Comparison of ENCODE assay signal across 8 mouse cellular contexts in the genomic region with DNA sequence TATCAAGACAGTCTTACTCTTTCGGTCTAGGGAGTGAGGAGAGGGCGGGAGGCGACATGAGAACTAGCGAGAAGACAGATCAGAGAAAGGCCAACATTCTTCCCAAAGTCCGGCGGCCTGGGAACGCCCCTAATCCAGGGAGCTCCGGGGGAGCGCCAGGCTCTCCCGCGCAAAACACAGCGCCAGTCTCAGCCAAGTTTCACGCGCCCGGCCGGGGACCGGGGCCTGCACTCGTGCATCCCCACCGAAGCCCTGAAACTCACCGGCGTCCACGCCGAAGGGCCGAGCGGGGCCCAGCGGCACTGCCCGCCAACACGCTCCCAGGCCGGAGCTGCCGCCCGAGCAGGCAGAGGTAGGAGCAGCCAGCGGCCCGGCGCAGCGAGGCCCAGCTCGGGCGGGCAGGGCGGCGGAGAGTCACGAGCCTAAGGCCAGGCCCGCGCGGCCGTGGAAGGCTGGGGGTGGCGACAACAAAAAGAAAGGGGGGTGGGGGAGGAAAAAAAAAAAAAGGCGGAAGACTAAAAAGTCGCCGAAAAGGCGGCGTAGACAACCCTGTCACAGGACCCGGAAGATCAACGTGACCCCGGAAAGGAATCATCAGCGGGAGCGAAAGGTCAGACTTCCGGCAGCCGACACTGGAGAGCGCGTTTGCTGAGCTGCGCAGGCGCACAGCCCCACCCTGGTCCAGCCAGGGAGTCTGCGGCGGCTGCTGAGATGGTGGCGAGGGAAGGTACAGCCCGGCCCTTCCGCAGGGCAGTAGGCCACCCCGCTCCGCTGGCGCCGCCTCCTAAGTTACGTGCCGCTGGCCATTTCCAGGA. TPM values are rescaled to one million over a fixed set of nuclear protein-coding genes. Genes with fewer than 3 reads are reported as not detected.
DNase-seq lines count a peak whose midpoint lies in the region; ATAC-seq and TF ChIP-seq lines count a peak whose summit lies in the region.

A gene (minus strand): TSS at position 555 of the 815 bp plus-strand sequence.

- no peaks in the 10 kb centered on the region for H3K27me3 ChIP-seq in heart, embryonic 12.5 days (replicated peaks)
- no peaks in the 10 kb centered on the region for H3K27me3 ChIP-seq in kidney, postnatal 0 days (ENCODE audit: insufficient read depth, low read length)
- H3K27me3 ChIP-seq in liver, embryonic 11.5 days (replicated peaks; ENCODE audit: control insufficient read depth, insufficient read depth, low read length): no peaks in the 10 kb centered on the region
- no peaks in the 10 kb centered on the region for H3K27me3 ChIP-seq in stomach, embryonic 14.5 days (ENCODE audit: control insufficient read depth, insufficient read depth, low read length)

- peaks cover 13% of the 10 kb centered on the region for H3K4me1 ChIP-seq in heart, embryonic 12.5 days (replicated peaks)
- H3K4me1 ChIP-seq in kidney, postnatal 0 days (replicated peaks; ENCODE audit: insufficient read depth, low read length): no peaks in the 10 kb centered on the region
- peaks cover 14% of the 10 kb centered on the region; the same call in 1 of the 2 replicates for H3K4me1 ChIP-seq in liver, embryonic 11.5 days (replicated peaks; ENCODE audit: control insufficient read depth, insufficient read depth, low read length)
- peaks cover 12% of the 10 kb centered on the region for H3K4me1 ChIP-seq in stomach, embryonic 14.5 days (ENCODE audit: control insufficient read depth, insufficient read depth, low read length)

- DNase-seq in CD4-positive helper T cell, adult 2 months (ENCODE audit: low read depth, low spot score): peak; percentile 95
- DNase-seq in brain, embryonic 18.5 days (ENCODE audit: low read depth, low spot score): peak; percentile 90
- DNase-seq in kidney, postnatal 0 days (ENCODE audit: low spot score): peak; percentile 98
- DNase-seq in liver, embryonic 11.5 days (ENCODE audit: low spot score): peak; percentile 91
- peak; percentile 95 for DNase-seq in naive thymus-derived CD4-positive, alpha-beta T cell, adult 2 months (ENCODE audit: low read depth)

- no peaks in the 10 kb centered on the region for H3K9me3 ChIP-seq in heart, embryonic 12.5 days (replicated peaks)
- H3K9me3 ChIP-seq in kidney, postnatal 0 days (replicated peaks; ENCODE audit: low read length): no peaks in the 10 kb centered on the region
- no peaks in the 10 kb centered on the region for H3K9me3 ChIP-seq in liver, embryonic 11.5 days (ENCODE audit: control insufficient read depth, low read length)
- no peaks in the 10 kb centered on the region for H3K9me3 ChIP-seq in stomach, embryonic 14.5 days (ENCODE audit: control insufficient read depth, low read depth, low read length)

- ATAC-seq in erythroid progenitor cell, adult 5-6 weeks (replicated peaks; ENCODE audit: low FRiP score, poor library complexity, severe bottlenecking): peak; percentile 99
- ATAC-seq in heart, embryonic 12.5 days (ENCODE audit: insufficient number of reproducible peaks, low FRiP score): peak; percentile 99
- peak; percentile 100 for ATAC-seq in kidney, postnatal 0 days (replicated peaks; ENCODE audit: low FRiP score, low read depth)
- ATAC-seq in liver, embryonic 11.5 days (replicated peaks; ENCODE audit: low FRiP score): peak; percentile 99
- peak; percentile 99 for ATAC-seq in stomach, embryonic 14.5 days (ENCODE audit: insufficient number of reproducible peaks, insufficient read depth, low FRiP score, low read depth)

- peak within 1 kb of the TSS; percentile 66 for H3K4me2 ChIP-seq in heart, embryonic 12.5 days
- H3K4me2 ChIP-seq in kidney, postnatal 0 days (ENCODE audit: low read length): peak within 1 kb of the TSS; percentile 65
- peak within 1 kb of the TSS; percentile 83 for H3K4me2 ChIP-seq in liver, embryonic 11.5 days
- peak within 1 kb of the TSS; percentile 60 for H3K4me2 ChIP-seq in stomach, embryonic 14.5 days (replicated peaks; ENCODE audit: low read depth, low read length)

- peaks cover 3% of the 10 kb centered on the region for H3K36me3 ChIP-seq in heart, embryonic 12.5 days
- H3K36me3 ChIP-seq in kidney, postnatal 0 days (ENCODE audit: insufficient read depth, low read length): no peaks in the 10 kb centered on the region
- no peaks in the 10 kb centered on the region for H3K36me3 ChIP-seq in liver, embryonic 11.5 days (ENCODE audit: control insufficient read depth, insufficient read depth, low read length)
- no peaks in the 10 kb centered on the region for H3K36me3 ChIP-seq in stomach, embryonic 14.5 days (ENCODE audit: control insufficient read depth, insufficient read depth, low read length)

- H3K9ac ChIP-seq in heart, embryonic 12.5 days: peak within 1 kb of the TSS; percentile 99
- peak within 1 kb of the TSS; percentile 95 for H3K9ac ChIP-seq in kidney, postnatal 0 days (ENCODE audit: low read depth, low read length)
- peak within 1 kb of the TSS; percentile 98 for H3K9ac ChIP-seq in liver, embryonic 11.5 days (ENCODE audit: low read depth, low read length)
- peak within 1 kb of the TSS; percentile 92 for H3K9ac ChIP-seq in stomach, embryonic 14.5 days (replicated peaks; ENCODE audit: low read depth, low read length)

- under 1% methylated on average over 71 of the region's 72 CpGs for WGBS in heart, embryonic 12.5 days
- WGBS in kidney, postnatal 0 days: under 1% methylated on average over 70 of the region's 72 CpGs
- WGBS in liver, embryonic 11.5 days: under 1% methylated on average over 70 of the region's 72 CpGs
- WGBS in stomach, embryonic 14.5 days: under 1% methylated on average over 71 of the region's 72 CpGs

- no peak for TF ChIP-seq CTCF in kidney, postnatal 0 days (IDR thresholded peaks at IDR 0.05; ENCODE audit: low read depth)

- peak within 1 kb of the TSS; percentile 99 for H3K4me3 ChIP-seq in heart, embryonic 12.5 days
- peak within 1 kb of the TSS; percentile 83 for H3K4me3 ChIP-seq in kidney, postnatal 0 days (replicated peaks; ENCODE audit: low read depth, low read length)
- peak within 1 kb of the TSS; percentile 99 for H3K4me3 ChIP-seq in liver, embryonic 11.5 days (ENCODE audit: low read depth, low read length)
- peak within 1 kb of the TSS; percentile 82 for H3K4me3 ChIP-seq in stomach, embryonic 14.5 days (ENCODE audit: low read depth, low read length)

- peak within 1 kb of the TSS; percentile 99 for H3K27ac ChIP-seq in heart, embryonic 12.5 days (ENCODE audit: poor library complexity, severe bottlenecking)
- peak within 1 kb of the TSS; percentile 96 for H3K27ac ChIP-seq in kidney, postnatal 0 days
- H3K27ac ChIP-seq in liver, embryonic 11.5 days (ENCODE audit: low read depth, low read length): peak within 1 kb of the TSS; percentile 93
- H3K27ac ChIP-seq in stomach, embryonic 14.5 days (ENCODE audit: low read length): peak within 1 kb of the TSS; percentile 97

RNA-seq across cellular contexts. Expression of the gene that starts here (rescaled TPM):
- 57.3 and 66.7 TPM in 2 replicates for total RNA-seq in erythroid progenitor cell, adult 5-6 weeks (2015; ENCODE audit: low replicate concordance)
- total RNA-seq in erythroid progenitor cell, adult 5-6 weeks (2017; ENCODE audit: low replicate concordance): 58.4 and 83.7 TPM in 2 replicates
- 50.8 and 51.1 TPM in 2 replicates for polyA plus RNA-seq in heart, embryonic 12.5 days (2016; fragmentation: Nextera tagmentation; extraction: Ambion mirVana)
- polyA plus RNA-seq in kidney, postnatal 0 days (2015; fragmentation: Nextera tagmentation; extraction: Ambion mirVana): 46.6 and 48.4 TPM in 2 replicates
- polyA plus RNA-seq in liver, embryonic 11.5 days (2014; fragmentation: Nextera tagmentation; extraction: Ambion mirVana): 65.8 and 72.2 TPM in 2 replicates
- 74.4 and 78.4 TPM in 2 replicates for polyA plus RNA-seq in stomach, embryonic 14.5 days (2014; fragmentation: Nextera tagmentation; extraction: Ambion mirVana)

Comparison
In these comparisons a context has a peak if more than half of its experiments do, and no peak if none do; other contexts are left out.
1. Peak in every context shown above with its lines: DNase-seq, ATAC-seq, H3K4me3 ChIP-seq and H3K27ac ChIP-seq.